Mouse (Mus musculus) neural tube, embryonic 12.5 days (tissue): ENCODE data around the gene 2810021J22Rik. TPM values are rescaled to one million over a fixed set of nuclear protein-coding genes. Genes with fewer than 3 reads are reported as not detected.
"Not testable (repeated sequence)": the region's sequence is repeated elsewhere in the genome, so short reads cannot be mapped to it uniquely, and the experiment has no call there.

Source experiments
- ATAC-seq: fragments of 200-750 bp; cut with Nextera tagmentation; 2 replicates; pipeline ENCODE4 v1.8.0; 2017; ENCODE audit warnings: low read depth, mild to moderate bottlenecking, moderate TSS enrichment, moderate library complexity; ENCODE audit not compliant: low FRiP score
- H3K27ac ChIP-seq: fragments of 300-500 bp; sonication (generic); 2 replicates; pipeline ENCODE4 v1.5.1; 2016
- H3K27me3 ChIP-seq: fragments of 300-500 bp; sonication (generic); replicated peaks from 2 replicates; pipeline ENCODE4 v1.6.1; 2016; ENCODE audit warnings: mild to moderate bottlenecking
- H3K36me3 ChIP-seq: fragments of 300-500 bp; sonication (generic); 2 replicates; pipeline ENCODE4 v1.6.1; 2016; ENCODE audit warnings: mild to moderate bottlenecking
- H3K4me1 ChIP-seq: fragments of 300-500 bp; sonication (generic); 2 replicates; pipeline ENCODE4 v1.6.1; 2016
- H3K4me2 ChIP-seq: fragments of 300-500 bp; sonication (generic); replicated peaks from 2 replicates; pipeline ENCODE4 v1.6.1; 2016; ENCODE audit warnings: mild to moderate bottlenecking
- H3K4me3 ChIP-seq: fragments of 300-500 bp; sonication (generic); 2 replicates; pipeline ENCODE4 v1.5.1; 2016
- H3K9ac ChIP-seq: fragments of 300-500 bp; sonication (generic); 2 replicates; pipeline ENCODE4 v1.6.1; 2016; ENCODE audit warnings: mild to moderate bottlenecking
- H3K9me3 ChIP-seq: fragments of 300-500 bp; sonication (generic); 2 replicates; pipeline ENCODE4 v1.6.1; 2016; ENCODE audit warnings: mild to moderate bottlenecking
- WGBS: fragments of 180-500 bp; shearing (Covaris S2); methylation state at CpG from one replicate; pipeline ENCODE4 v1.1.7; 2016; 5-methylcytosine and 5-hydroxymethylcytosine counted together
- polyA plus RNA-seq: library from polyadenylated mRNA; unstranded; fragments of >200 nt; fragmentation: Nextera tagmentation; extraction: Ambion mirVana; gene quantifications from 2 replicates; pipeline ENCODE4 v1.2.1, GENCODE M21; 2016

Gene 2810021J22Rik
- polyA plus RNA-seq, result 10.7 and 10.8 TPM in 2 replicates

GRCm38 (mm10) chr11:58867039-58867953 lies at the start of gene 2810021J22Rik:
TSS of gene 2810021J22Rik (plus strand) at chr11:58867216.
- Histone ChIP-seq H3K27me3 (no peaks in the 10 kb centered on the region), H3K4me3 (peak within 1 kb of the TSS; percentile 65), H3K9me3 (no peaks in the 10 kb centered on the region), H3K36me3 (peaks cover 12% of the 10 kb centered on the region; the same call in 1 of the 2 replicates), H3K27ac (peak within 1 kb of the TSS; percentile 69; the same call in 1 of the 2 replicates), H3K4me2 (peak within 1 kb of the TSS; percentile 79), H3K9ac (peak within 1 kb of the TSS; percentile 77), H3K4me1 (peaks cover 18% of the 10 kb centered on the region)
- 6% methylated on average over 37 of the region's 37 CpGs for whole genome bisulfite sequencing
- ATAC-seq, result peak; percentile 86

- H3K9me3 ChIP-seq, H3K9ac ChIP-seq, H3K27me3 ChIP-seq, H3K4me1 ChIP-seq, H3K27ac ChIP-seq, ATAC-seq, H3K4me3 ChIP-seq, H3K36me3 ChIP-seq, H3K4me2 ChIP-seq: not testable (repeated sequence)
These were observed 38.1 kb upstream of the 2810021J22Rik start, which contains the start of gene Olfr312 for GRCm38 (mm10) chr11:58828937-58829336. TSS of gene Olfr312 (plus strand) at chr11:58829237.

GRCm38 (mm10) chr11:58829764-58830163 lies 37.3 kb upstream of the 2810021J22Rik start:
- Histone ChIP-seq H3K36me3 (no peaks in the 10 kb centered on the region), H3K27ac (no peak overlapping the region), H3K4me3 (no peak overlapping the region), H3K9ac (no peak overlapping the region), H3K4me2 (no peak overlapping the region), H3K9me3 (no peaks in the 10 kb centered on the region), H3K27me3 (no peaks in the 10 kb centered on the region), H3K4me1 (no peaks in the 10 kb centered on the region)
- WGBS, result 84% methylated on average over 3 of the region's 3 CpGs
- ATAC-seq, result no peak

- not testable (repeated sequence) for H3K4me3 ChIP-seq, ATAC-seq, H3K36me3 ChIP-seq, H3K27ac ChIP-seq, H3K9me3 ChIP-seq, H3K4me1 ChIP-seq, H3K9ac ChIP-seq, H3K4me2 ChIP-seq, H3K27me3 ChIP-seq
- WGBS, result 86% methylated on average over 3 of the region's 3 CpGs
These were observed 34.5 kb upstream of the 2810021J22Rik start for GRCm38 (mm10) chr11:58832541-58832940.

GRCm38 (mm10) chr11:58838951-58839350 lies 28.1 kb upstream of the 2810021J22Rik start, which contains the start of gene Olfr311:
TSS of gene Olfr311 (plus strand) at chr11:58839251.
- H3K27ac ChIP-seq, H3K9ac ChIP-seq, H3K4me1 ChIP-seq, H3K4me2 ChIP-seq, ATAC-seq, H3K4me3 ChIP-seq, H3K27me3 ChIP-seq, H3K9me3 ChIP-seq, H3K36me3 ChIP-seq: not testable (repeated sequence)

GRCm38 (mm10) chr11:58846919-58847461 lies 20.0 kb upstream of the 2810021J22Rik start, which contains the start of gene Gm12258:
TSS of gene Gm12258 (plus strand) at chr11:58847158.
- peak within 1 kb of the TSS; percentile 91 for H3K4me2 ChIP-seq
- no peaks in the 10 kb centered on the region for H3K27me3 ChIP-seq
- no peaks in the 10 kb centered on the region for H3K9me3 ChIP-seq
- H3K27ac ChIP-seq, result no peak within 1 kb of the TSS
- peaks cover 7% of the 10 kb centered on the region for H3K4me1 ChIP-seq
- H3K36me3 ChIP-seq, result peaks cover 17% of the 10 kb centered on the region
- peak within 1 kb of the TSS; percentile 80 for H3K4me3 ChIP-seq
- ATAC-seq, result peak; percentile 100
- under 1% methylated on average over 24 of the region's 24 CpGs for WGBS
- H3K9ac ChIP-seq, result peak within 1 kb of the TSS; percentile 81

GRCm38 (mm10) chr11:58847636-58848035 lies 19.4 kb upstream of the 2810021J22Rik start:
- WGBS, result 51% methylated on average over 9 of the region's 9 CpGs
- peaks cover 7% of the 10 kb centered on the region for H3K4me1 ChIP-seq
- no peak overlapping the region for H3K27ac ChIP-seq
- peak overlapping the region; percentile 91 for H3K4me2 ChIP-seq
- peak overlapping the region; percentile 80 for H3K4me3 ChIP-seq
- ATAC-seq, result peak; percentile 22; the same call in 1 of the 2 replicates
- H3K9me3 ChIP-seq, result no peaks in the 10 kb centered on the region
- peak overlapping the region; percentile 81 for H3K9ac ChIP-seq
- peaks cover 17% of the 10 kb centered on the region for H3K36me3 ChIP-seq
- H3K27me3 ChIP-seq, result no peaks in the 10 kb centered on the region

- Histone ChIP-seq H3K27ac (no peak overlapping the region), H3K36me3 (peaks cover 22% of the 10 kb centered on the region), H3K9ac (no peak overlapping the region), H3K9me3 (no peaks in the 10 kb centered on the region), H3K27me3 (no peaks in the 10 kb centered on the region), H3K4me1 (peaks cover 7% of the 10 kb centered on the region), H3K4me3 (no peak overlapping the region), H3K4me2 (no peak overlapping the region)
- ATAC-seq, result no peak
- WGBS, result 71% methylated on average over 2 of the region's 2 CpGs
These were observed 17.3 kb upstream of the 2810021J22Rik start for GRCm38 (mm10) chr11:58849731-58850130.

GRCm38 (mm10) chr11:58860744-58861143 lies 6.3 kb upstream of the 2810021J22Rik start:
- no peak overlapping the region for H3K4me3 ChIP-seq
- no peaks in the 10 kb centered on the region for H3K27me3 ChIP-seq
- H3K36me3 ChIP-seq, result peaks cover 52% of the 10 kb centered on the region
- H3K9me3 ChIP-seq, result peaks cover 24% of the 10 kb centered on the region
- H3K4me2 ChIP-seq, result no peak overlapping the region
- no peak overlapping the region for H3K27ac ChIP-seq
- no peaks in the 10 kb centered on the region for H3K4me1 ChIP-seq
- ATAC-seq, result no peak
- no peak overlapping the region for H3K9ac ChIP-seq
- WGBS, result 96% methylated on average over 8 of the region's 8 CpGs

- H3K27ac ChIP-seq, result no peak overlapping the region
- H3K9me3 ChIP-seq, result no peaks in the 10 kb centered on the region
- H3K4me3 ChIP-seq, result peak overlapping the region; percentile 65
- 76% methylated on average over 6 of the region's 6 CpGs for WGBS
- H3K27me3 ChIP-seq, result no peaks in the 10 kb centered on the region
- peaks cover 18% of the 10 kb centered on the region for H3K4me1 ChIP-seq
- H3K36me3 ChIP-seq, result peaks cover 12% of the 10 kb centered on the region; the same call in 1 of the 2 replicates
- H3K4me2 ChIP-seq, result peak overlapping the region; percentile 79
- H3K9ac ChIP-seq, result peak overlapping the region; percentile 77; the same call in 1 of the 2 replicates
- 0 out of 2 replicates have a peak, but pooled peaks have one; percentile 7 for ATAC-seq
These were observed 926 bp downstream of the 2810021J22Rik start for GRCm38 (mm10) chr11:58867954-58868330.

- Histone ChIP-seq H3K4me3 (no peak overlapping the region), H3K9ac (no peak overlapping the region), H3K4me2 (no peak overlapping the region), H3K27ac (no peak overlapping the region), H3K27me3 (no peaks in the 10 kb centered on the region), H3K4me1 (peaks cover 18% of the 10 kb centered on the region), H3K9me3 (no peaks in the 10 kb centered on the region), H3K36me3 (peaks cover 12% of the 10 kb centered on the region; the same call in 1 of the 2 replicates)
- 87% methylated on average over 4 of the region's 4 CpGs for WGBS
- no peak for ATAC-seq
These were observed 3.9 kb downstream of the 2810021J22Rik start for GRCm38 (mm10) chr11:58870961-58871360.

- Histone ChIP-seq H3K36me3 (peaks cover 36% of the 10 kb centered on the region), H3K27me3 (no peaks in the 10 kb centered on the region), H3K9ac (no peak overlapping the region), H3K27ac (no peak overlapping the region), H3K4me1 (no peaks in the 10 kb centered on the region), H3K4me3 (no peak overlapping the region), H3K9me3 (no peaks in the 10 kb centered on the region), H3K4me2 (no peak overlapping the region)
- ATAC-seq, result no peak
- WGBS, result 92% methylated on average over 8 of the region's 8 CpGs
These were observed 16.7 kb downstream of the 2810021J22Rik start for GRCm38 (mm10) chr11:58883756-58884155.
